Mouse (Mus musculus) ES-CJ7 (cell line): ENCODE measurements around the gene Stam.
"Not testable (repeated sequence)": the region's sequence is repeated elsewhere in the genome, so short reads cannot be mapped to it uniquely, and the experiment has no call there.

Experiments used
- DNase-seq: peaks from one replicate; pipeline ENCODE4 v3.0.0; 2011; ENCODE audit warnings: low read depth, low spot score

The Stam gene

GRCm38 (mm10) chr2:14191601-14192000 is 117.7 kb downstream of the Stam start:
- DNase-seq = no peak

GRCm38 (mm10) chr2:14192046-14192445 is 118.1 kb downstream of the Stam start:
- no peak for DNase-seq

GRCm38 (mm10) chr2:14198325-14198903 is 124.5 kb downstream of the Stam start:
- DNase-seq = not testable (repeated sequence)
